Mouse (Mus musculus) lung, postnatal 0 days (tissue): ENCODE results near the gene Sox2. TPM values are rescaled to one million over a fixed set of nuclear protein-coding genes. Genes with fewer than 3 reads are reported as not detected.

Experiments used
- ATAC-seq: fragments of 200-750 bp; cut with Nextera tagmentation; 2 replicates; pipeline ENCODE4 v1.8.0; 2017; ENCODE audit warnings: moderate library complexity
- DNase-seq: peaks from one replicate; pipeline ENCODE4 v3.0.0-alpha.2; 2016; ENCODE audit warnings: low spot score
- H3K27ac ChIP-seq: fragments of 300-500 bp; sonication (generic); 2 replicates; pipeline ENCODE4 v1.5.1; 2014; ENCODE audit warnings: antibody characterized with exemption, mild to moderate bottlenecking, low read length, mixed read lengths
- H3K27me3 ChIP-seq: fragments of 300-500 bp; sonication (generic); replicated peaks from 2 replicates; pipeline ENCODE4 v1.6.1; 2014; ENCODE audit warnings: low read length, mixed read lengths; ENCODE audit not compliant: insufficient read depth
- H3K36me3 ChIP-seq: fragments of 300-500 bp; sonication (generic); 2 replicates; pipeline ENCODE4 v1.6.1; 2014; ENCODE audit warnings: low read length, mixed read lengths; ENCODE audit not compliant: insufficient read depth
- H3K4me1 ChIP-seq: fragments of 300-500 bp; sonication (generic); 2 replicates; pipeline ENCODE4 v1.6.1; 2014; ENCODE audit warnings: antibody characterized with exemption, low read depth, low read length, mixed read lengths; ENCODE audit not compliant: insufficient read depth
- H3K4me2 ChIP-seq: fragments of 300-500 bp; sonication (generic); replicated peaks from 2 replicates; pipeline ENCODE4 v1.6.1; 2014; ENCODE audit warnings: low read depth, mild to moderate bottlenecking, low read length, moderate library complexity, mixed read lengths
- H3K4me3 ChIP-seq: fragments of 300-500 bp; sonication (generic); 2 replicates; pipeline ENCODE4 v1.5.1; 2014; ENCODE audit warnings: low read depth, low read length
- H3K9ac ChIP-seq: fragments of 300-500 bp; sonication (generic); replicated peaks from 2 replicates; pipeline ENCODE4 v1.6.1; 2014; ENCODE audit warnings: low read depth, mild to moderate bottlenecking
- H3K9me3 ChIP-seq: fragments of 300-500 bp; sonication (generic); 2 replicates; pipeline ENCODE4 v1.6.1; 2016; ENCODE audit warnings: low read length, mixed read lengths
- CTCF ChIP-seq: IDR thresholded peaks from 2 replicates; pipeline ENCODE4 v1.5.1; 2016; ENCODE audit warnings: antibody characterized with exemption, mild to moderate bottlenecking
- EP300 ChIP-seq: IDR thresholded peaks from 2 replicates; pipeline ENCODE4 v1.6.1; 2016; ENCODE audit warnings: antibody characterized with exemption, mild to moderate bottlenecking, control low read depth
- WGBS: fragments of 180-500 bp; shearing (Covaris S2); extraction: QIAGEN DNeasy Blood & Tissue Kit; methylation state at CpG from one replicate; pipeline ENCODE4 v1.1.7; 2014; 5-methylcytosine and 5-hydroxymethylcytosine counted together
- polyA plus RNA-seq: library from polyadenylated mRNA; unstranded; fragments of >200 nt; fragmentation: Nextera tagmentation; extraction: Ambion mirVana; gene quantifications from 2 replicates; pipeline ENCODE4 v1.2.1, GENCODE M21; 2015

Gene Sox2
- polyA plus RNA-seq, 1 experiment from 2014 or later = 3.2 TPM

GRCm38 (mm10) chr3:34642498-34642941 lies 7.7 kb upstream of the Sox2 start:
- no peak overlapping the region for H3K9ac ChIP-seq
- no peak for ATAC-seq
- no peak overlapping the region for H3K4me2 ChIP-seq
- DNase-seq = no peak
- TF ChIP-seq EP300 (no peak), CTCF (no peak)
- H3K4me3 ChIP-seq = no peak overlapping the region
- H3K4me1 ChIP-seq = no peaks in the 10 kb centered on the region
- H3K9me3 ChIP-seq = no peaks in the 10 kb centered on the region
- peaks cover 75% of the 10 kb centered on the region for H3K27me3 ChIP-seq
- no peak overlapping the region for H3K27ac ChIP-seq
- no peaks in the 10 kb centered on the region for H3K36me3 ChIP-seq
- WGBS = 1% methylated on average over 19 of the region's 20 CpGs

- Histone ChIP-seq H3K27ac (no peak overlapping the region), H3K36me3 (no peaks in the 10 kb centered on the region), H3K4me1 (no peaks in the 10 kb centered on the region), H3K9ac (no peak overlapping the region), H3K27me3 (peaks cover 78% of the 10 kb centered on the region), H3K9me3 (no peaks in the 10 kb centered on the region), H3K4me2 (no peak overlapping the region), H3K4me3 (no peak overlapping the region)
- DNase-seq = no peak
- TF ChIP-seq EP300 (no peak), CTCF (no peak)
- 13% methylated on average over 5 of the region's 5 CpGs for WGBS
- no peak for ATAC-seq
These were observed 7.1 kb upstream of the Sox2 start for GRCm38 (mm10) chr3:34643067-34643466.

- DNase-seq (no peak), ATAC-seq (no peak)
- H3K4me3 ChIP-seq = no peak overlapping the region
- no peak overlapping the region for H3K27ac ChIP-seq
- no peak overlapping the region for H3K4me2 ChIP-seq
- 4% methylated on average over 15 of the region's 15 CpGs for WGBS
- H3K9ac ChIP-seq = no peak overlapping the region
- TF ChIP-seq CTCF (no peak), EP300 (no peak)
- H3K9me3 ChIP-seq = no peaks in the 10 kb centered on the region
- no peaks in the 10 kb centered on the region for H3K4me1 ChIP-seq
- H3K27me3 ChIP-seq = peaks cover 78% of the 10 kb centered on the region
- H3K36me3 ChIP-seq = no peaks in the 10 kb centered on the region
These were observed 6.6 kb upstream of the Sox2 start for GRCm38 (mm10) chr3:34643536-34644115.

- Histone ChIP-seq H3K27ac (no peak overlapping the region), H3K9ac (no peak overlapping the region), H3K4me3 (no peak overlapping the region), H3K4me2 (no peak overlapping the region), H3K9me3 (no peaks in the 10 kb centered on the region), H3K36me3 (no peaks in the 10 kb centered on the region), H3K27me3 (peaks cover 79% of the 10 kb centered on the region), H3K4me1 (peaks cover 3% of the 10 kb centered on the region; the same call in 1 of the 2 replicates)
- DNase-seq (no peak), ATAC-seq (no peak)
- no peak for TF ChIP-seq EP300
- TF ChIP-seq CTCF = no peak
- 5% methylated on average over 10 of the region's 10 CpGs for WGBS
These were observed 4.0 kb upstream of the Sox2 start for GRCm38 (mm10) chr3:34646169-34646568.

- peaks cover 3% of the 10 kb centered on the region; the same call in 1 of the 2 replicates for H3K4me1 ChIP-seq
- WGBS = under 1% methylated on average over 14 of the region's 14 CpGs
- no peak overlapping the region for H3K27ac ChIP-seq
- no peak for ATAC-seq
- peaks cover 69% of the 10 kb centered on the region for H3K27me3 ChIP-seq
- H3K36me3 ChIP-seq = no peaks in the 10 kb centered on the region
- TF ChIP-seq EP300 (no peak), CTCF (peak; percentile 80)
- no peak overlapping the region for H3K9ac ChIP-seq
- H3K9me3 ChIP-seq = no peaks in the 10 kb centered on the region
- H3K4me3 ChIP-seq = no peak overlapping the region
- peak; percentile 71 for DNase-seq
- H3K4me2 ChIP-seq = no peak overlapping the region
These were observed 2.5 kb upstream of the Sox2 start for GRCm38 (mm10) chr3:34647688-34648087.

- no peak for TF ChIP-seq CTCF
- TF ChIP-seq EP300 = no peak
- no peak for DNase-seq
- Histone ChIP-seq H3K9me3 (no peaks in the 10 kb centered on the region), H3K36me3 (no peaks in the 10 kb centered on the region), H3K9ac (no peak overlapping the region), H3K4me2 (no peak overlapping the region), H3K4me3 (no peak overlapping the region), H3K27me3 (peaks cover 73% of the 10 kb centered on the region), H3K27ac (no peak overlapping the region), H3K4me1 (peaks cover 3% of the 10 kb centered on the region; the same call in 1 of the 2 replicates)
- ATAC-seq = no peak
- 3% methylated on average over 19 of the region's 19 CpGs for WGBS
These were observed 1.9 kb upstream of the Sox2 start for GRCm38 (mm10) chr3:34648105-34648832.
